Mouse (Mus musculus): ENCODE data around the gene Strbp. TPM values are rescaled to one million over a fixed set of nuclear protein-coding genes. Genes with fewer than 3 reads are reported as not detected.
"Not testable (repeated sequence)": the region's sequence is repeated elsewhere in the genome, so short reads cannot be mapped to it uniquely, and the experiment has no call there.

The Strbp gene
- polyA plus RNA-seq, 1 experiment, result 1.8 TPM

- Histone ChIP-seq H3K27me3 (ENCODE audit: control insufficient read depth, insufficient read depth, insufficient read length) (no peaks in the 10 kb centered on the region), H3K79me2 (ENCODE audit: control insufficient read depth, insufficient read depth) (no peaks in the 10 kb centered on the region)
- TF ChIP-seq FOSL1 (IDR thresholded peaks at IDR 0.05; ENCODE audit: insufficient read depth, low read length, poor library complexity, severe bottlenecking), result no peak
- no peak for TF ChIP-seq MYOG (IDR thresholded peaks at IDR 0.05; ENCODE audit: control insufficient read depth, extremely low read depth, insufficient read length)
- no peak for TF ChIP-seq CEBPB (IDR thresholded peaks at IDR 0.05; ENCODE audit: low read depth)
- TF ChIP-seq MAX (IDR thresholded peaks at IDR 0.05), result no peak
- TF ChIP-seq USF1 (IDR thresholded peaks at IDR 0.05; ENCODE audit: low read depth), result no peak
- no peak for TF ChIP-seq CTCF (IDR thresholded peaks at IDR 0.05; ENCODE audit: control insufficient read depth, insufficient read depth, insufficient read length)
- TF ChIP-seq MYOD1 (IDR thresholded peaks at IDR 0.05; ENCODE audit: control insufficient read depth, insufficient read length, low read depth), result no peak
Observed at GRCm38 (mm10) chr2:37518561-37519285, 184.9 kb downstream of the Strbp start.

DNA sequence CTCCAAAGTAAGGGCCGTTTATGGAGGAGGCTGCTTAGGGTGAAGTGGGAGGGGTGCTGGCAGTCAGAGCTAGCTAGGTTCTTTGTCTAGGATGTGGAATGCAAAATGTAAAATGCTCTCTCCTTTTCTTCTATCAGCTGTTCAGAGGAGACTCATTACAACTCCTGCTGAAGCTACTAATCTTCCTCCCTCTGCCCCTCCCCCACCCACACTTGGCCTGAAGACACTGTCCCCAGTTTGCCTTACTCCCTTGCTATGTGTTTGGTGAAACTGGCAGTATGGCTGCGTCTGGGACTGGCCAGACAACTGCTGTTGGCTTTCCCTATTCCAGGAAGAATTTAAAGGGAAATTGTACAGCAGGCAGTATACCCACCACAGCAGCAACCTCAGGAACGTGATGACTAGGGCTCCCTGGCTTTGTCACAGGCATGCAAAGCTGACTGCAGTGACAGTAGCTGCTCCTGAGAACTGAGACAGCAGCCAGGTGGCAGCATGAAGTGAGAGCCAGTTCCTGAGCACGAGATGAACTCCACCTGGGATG lies 186.7 kb downstream of the Strbp start:
- no peaks in the 10 kb centered on the region for H3K79me3 ChIP-seq (ENCODE audit: low read depth)
- H3K27me3 ChIP-seq (ENCODE audit: control insufficient read depth, insufficient read depth, insufficient read length), result no peaks in the 10 kb centered on the region
- no peak for TF ChIP-seq CTCF (IDR thresholded peaks at IDR 0.05; ENCODE audit: control insufficient read depth, insufficient read depth, insufficient read length)
- no peak for TF ChIP-seq MYOG (IDR thresholded peaks at IDR 0.05; ENCODE audit: control insufficient read depth, extremely low read depth, insufficient read length)
- no peak for TF ChIP-seq USF1 (IDR thresholded peaks at IDR 0.05; ENCODE audit: low read depth)
- TF ChIP-seq MYOD1 (IDR thresholded peaks at IDR 0.05; ENCODE audit: control insufficient read depth, insufficient read length, low read depth), result no peak
- no peak for TF ChIP-seq CEBPB (IDR thresholded peaks at IDR 0.05; ENCODE audit: low read depth)
- no peaks in the 10 kb centered on the region for H3K79me2 ChIP-seq (ENCODE audit: control insufficient read depth, insufficient read depth)
- H3ac ChIP-seq (ENCODE audit: control insufficient read depth, insufficient read length, low read depth), result no peak overlapping the region
- no peak overlapping the region for H3K4me3 ChIP-seq (ENCODE audit: insufficient read depth, poor library complexity, severe bottlenecking)
- H3K36me3 ChIP-seq (ENCODE audit: control insufficient read depth, insufficient read depth), result peaks cover 43% of the 10 kb centered on the region

More at GRCm38 (mm10) chr2:37518561-37519285, 184.9 kb downstream of the Strbp start:
- Histone ChIP-seq H3ac (ENCODE audit: control insufficient read depth, insufficient read length, low read depth) (no peak overlapping the region), H3K4me3 (ENCODE audit: insufficient read depth, poor library complexity, severe bottlenecking) (no peak overlapping the region), H3K36me3 (ENCODE audit: control insufficient read depth, insufficient read depth) (peaks cover 27% of the 10 kb centered on the region), H3K79me3 (ENCODE audit: low read depth) (no peaks in the 10 kb centered on the region)

DNA sequence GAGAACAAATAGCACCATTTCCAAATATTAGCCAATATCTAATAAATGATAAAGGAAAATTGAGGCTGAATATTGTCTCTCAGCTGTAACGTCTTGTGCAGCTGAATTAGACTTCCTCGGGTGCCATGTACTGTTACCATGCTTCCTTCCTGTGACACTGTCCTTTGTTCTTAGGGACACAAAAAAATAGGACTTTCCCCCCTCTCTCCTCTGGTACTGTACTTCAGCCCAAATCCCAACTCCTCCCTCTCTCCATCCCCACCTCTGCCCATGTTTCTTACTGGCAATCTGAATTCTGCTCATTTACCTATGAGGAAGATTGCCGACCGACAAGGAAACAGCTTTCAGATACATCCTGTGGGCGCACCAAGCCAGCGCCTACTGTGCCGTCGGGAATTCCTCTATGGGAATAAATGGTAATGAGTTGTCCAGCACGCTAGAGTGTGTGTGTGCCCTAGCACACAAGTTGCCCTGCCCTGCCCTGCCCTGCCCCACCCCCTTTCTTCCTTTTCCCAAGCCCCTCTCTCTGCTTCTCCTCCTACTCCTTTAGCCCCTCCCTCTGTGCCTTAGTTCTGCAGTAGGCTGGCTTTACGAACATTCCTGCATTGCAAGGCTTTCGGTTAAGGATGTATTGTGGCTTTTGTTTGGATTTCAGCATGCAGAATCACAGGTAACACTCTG lies 187.5 kb downstream of the Strbp start, which contains the start of gene Gpr21:
Gene Gpr21 (plus strand): TSS at position 303 of the 681 bp plus-strand sequence.
- no peak for TF ChIP-seq MYOD1 (IDR thresholded peaks at IDR 0.05; ENCODE audit: control insufficient read depth, insufficient read length, low read depth)
- no peak for TF ChIP-seq CTCF (IDR thresholded peaks at IDR 0.05; ENCODE audit: control insufficient read depth, insufficient read depth, insufficient read length)
- no peak for TF ChIP-seq MAX (IDR thresholded peaks at IDR 0.05)
- TF ChIP-seq MYOG (IDR thresholded peaks at IDR 0.05; ENCODE audit: control insufficient read depth, extremely low read depth, insufficient read length), result no peak
- TF ChIP-seq FOSL1 (IDR thresholded peaks at IDR 0.05; ENCODE audit: insufficient read depth, low read length, poor library complexity, severe bottlenecking), result no peak
- H3K79me3 ChIP-seq (ENCODE audit: low read depth), result no peaks in the 10 kb centered on the region
- H3K27me3 ChIP-seq (ENCODE audit: control insufficient read depth, insufficient read depth, insufficient read length), result no peaks in the 10 kb centered on the region
- H3K79me2 ChIP-seq (ENCODE audit: control insufficient read depth, insufficient read depth), result no peaks in the 10 kb centered on the region
- H3K4me3 ChIP-seq (ENCODE audit: insufficient read depth, poor library complexity, severe bottlenecking), result no peak within 1 kb of the TSS
- H3ac ChIP-seq (ENCODE audit: control insufficient read depth, insufficient read length, low read depth), result no peak within 1 kb of the TSS
- peaks cover 45% of the 10 kb centered on the region for H3K36me3 ChIP-seq (ENCODE audit: control insufficient read depth, insufficient read depth)

GRCm38 (mm10) chr2:37511134-37511901 lies 192.3 kb downstream of the Strbp start:
- Histone ChIP-seq H3K4me3 (ENCODE audit: insufficient read depth, poor library complexity, severe bottlenecking) (no peak overlapping the region), H3ac (ENCODE audit: control insufficient read depth, insufficient read length, low read depth) (no peak overlapping the region), H3K27me3 (ENCODE audit: control insufficient read depth, insufficient read depth, insufficient read length) (no peaks in the 10 kb centered on the region), H3K79me3 (ENCODE audit: low read depth) (no peaks in the 10 kb centered on the region), H3K79me2 (ENCODE audit: control insufficient read depth, insufficient read depth) (no peaks in the 10 kb centered on the region), H3K36me3 (ENCODE audit: control insufficient read depth, insufficient read depth) (peaks cover 47% of the 10 kb centered on the region)
- TF ChIP-seq MAX (IDR thresholded peaks at IDR 0.05) (no peak), CTCF (IDR thresholded peaks at IDR 0.05; ENCODE audit: control insufficient read depth, insufficient read depth, insufficient read length) (no peak), FOSL1 (IDR thresholded peaks at IDR 0.05; ENCODE audit: insufficient read depth, low read length, poor library complexity, severe bottlenecking) (no peak), CEBPB (IDR thresholded peaks at IDR 0.05; ENCODE audit: low read depth) (no peak), USF1 (IDR thresholded peaks at IDR 0.05; ENCODE audit: low read depth) (no peak), MYOD1 (IDR thresholded peaks at IDR 0.05; ENCODE audit: control insufficient read depth, insufficient read length, low read depth) (no peak), MYOG (IDR thresholded peaks at IDR 0.05; ENCODE audit: control insufficient read depth, extremely low read depth, insufficient read length) (no peak)

DNA sequence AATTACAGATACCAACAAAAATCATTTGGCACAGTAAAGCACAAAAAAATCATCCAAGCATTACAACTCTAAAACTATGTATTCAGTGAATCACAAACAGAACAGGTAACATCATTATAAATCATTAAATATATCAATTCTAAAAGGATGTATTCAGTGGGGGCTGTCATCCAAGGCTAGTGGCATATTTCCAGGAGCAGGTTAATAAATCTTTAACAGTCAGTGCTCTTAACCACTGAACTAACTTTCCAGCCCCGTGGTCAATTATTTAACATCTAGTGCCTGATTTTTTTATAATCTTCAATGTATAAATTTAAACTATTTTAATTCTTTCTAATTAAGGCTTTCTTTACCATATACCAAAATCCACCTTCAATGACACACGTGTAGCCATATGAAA lies 197.8 kb downstream of the Strbp start:
- peaks cover 56% of the 10 kb centered on the region for H3K36me3 ChIP-seq (ENCODE audit: control insufficient read depth, insufficient read depth)
- H3K4me3 ChIP-seq (ENCODE audit: insufficient read depth, poor library complexity, severe bottlenecking); H3K79me3 ChIP-seq (ENCODE audit: low read depth); H3K27me3 ChIP-seq (ENCODE audit: control insufficient read depth, insufficient read depth, insufficient read length); H3ac ChIP-seq (ENCODE audit: control insufficient read depth, insufficient read length, low read depth); H3K79me2 ChIP-seq (ENCODE audit: control insufficient read depth, insufficient read depth): not testable (repeated sequence)

Measured in C2C12 (cell line).